Mouse (Mus musculus) cerebellum, adult 2 months (tissue): ENCODE results near the gene Fam104a.

Source experiments
- CTCF ChIP-seq: fragments of 200-500 bp; IDR thresholded peaks from 2 replicates; pipeline ENCODE4 v1.5.1; 2011; ENCODE audit warnings: low read depth, mild to moderate bottlenecking, control low read depth, low read length, moderate library complexity, borderline replicate concordance; ENCODE audit not compliant: insufficient read depth
- POLR2A ChIP-seq: fragments of 200-500 bp; IDR thresholded peaks from 2 replicates; pipeline ENCODE4 v1.6.1; 2011; ENCODE audit warnings: low read length, control low read depth, borderline replicate concordance; ENCODE audit not compliant: insufficient read depth

GRCm38 (mm10) chr11:113676847-113677246, 7.1 kb downstream of the Fam104a start:
- no peak for TF ChIP-seq POLR2A
- TF ChIP-seq CTCF = no peak
